Mouse (Mus musculus): ENCODE data around the gene Cxcl16. TPM values are rescaled to one million over a fixed set of nuclear protein-coding genes. Genes with fewer than 3 reads are reported as not detected.
A peak's percentile ranks its signal among the peaks of the same experiment; 100 is the strongest.

Gene Cxcl16
- polyA plus RNA-seq, 1 experiment = 92.8 TPM

DNA sequence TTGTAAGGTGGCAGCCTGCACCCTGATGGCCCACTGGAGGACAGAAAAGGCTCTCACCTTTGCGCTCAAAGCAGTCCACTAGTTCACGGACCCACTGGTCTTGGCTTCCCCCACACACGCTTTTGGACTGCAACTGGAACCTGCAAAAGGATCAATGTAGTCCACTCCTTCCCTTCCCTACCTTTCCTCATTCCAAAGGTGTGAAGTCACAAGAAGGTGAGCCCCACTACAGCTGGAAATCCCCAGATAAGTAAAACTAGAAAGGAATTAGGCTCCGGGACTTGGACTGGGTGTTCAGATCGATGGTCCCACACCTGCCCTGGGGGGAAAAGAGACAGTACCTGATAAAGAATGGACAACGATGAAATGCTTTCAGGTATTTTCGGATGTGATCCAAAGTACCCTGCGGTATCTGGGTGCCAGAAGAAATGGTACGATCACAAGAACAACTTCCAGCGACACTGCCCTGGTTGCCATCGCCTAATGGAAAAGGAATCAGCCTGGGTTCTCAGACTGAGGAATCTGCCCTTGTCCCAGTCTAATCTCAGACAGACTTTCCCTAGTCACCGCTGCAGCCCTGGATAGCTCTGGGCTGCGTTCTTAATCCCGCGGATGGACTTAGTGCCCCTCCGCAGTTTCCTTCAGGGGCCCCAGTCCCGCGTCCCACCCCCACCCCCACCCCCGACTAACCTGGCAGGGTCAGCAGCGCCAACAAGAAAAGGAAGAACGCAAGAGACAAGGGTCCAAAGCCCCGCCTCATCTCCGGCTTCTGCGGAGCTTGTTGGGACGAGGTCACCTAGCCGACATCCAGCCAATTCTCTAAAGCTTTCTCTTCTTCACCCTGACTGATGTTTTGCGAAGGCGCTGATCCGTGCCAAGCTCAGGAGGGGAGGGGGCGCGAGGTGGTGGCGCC lies 840 bp downstream of the Cxcl16 start, which contains the start of gene Zmynd15:
Zmynd15 (plus strand) TSS at position 746 of the 913 bp plus-strand sequence.
- 27% methylated on average over 32 of the region's 32 CpGs for WGBS
- no peak for DNase-seq
- H3K36me3 ChIP-seq (ENCODE audit: control insufficient read depth, insufficient read depth, low read length) = no peaks in the 10 kb centered on the region
- peaks cover 7% of the 10 kb centered on the region; the same call in 1 of the 2 replicates for H3K27me3 ChIP-seq (ENCODE audit: control insufficient read depth, insufficient read depth, low read length)
- peak within 1 kb of the TSS; percentile 27 for H3K4me3 ChIP-seq (ENCODE audit: control insufficient read depth, insufficient read depth, low read length)
- TF ChIP-seq CTCF (IDR thresholded peaks at IDR 0.05; ENCODE audit: borderline replicate concordance, control insufficient read depth, extremely low read depth, insufficient read depth, low read length, poor library complexity) (no peak), POLR2A (IDR thresholded peaks at IDR 0.05; ENCODE audit: control insufficient read depth, extremely low read depth, insufficient read depth, low read length, poor library complexity) (no peak)
- peaks cover 5% of the 10 kb centered on the region; the same call in 1 of the 2 replicates for H3K4me1 ChIP-seq (replicated peaks; ENCODE audit: control insufficient read depth, insufficient read depth, low read length)
- peak within 1 kb of the TSS; percentile 15; the same call in 1 of the 2 replicates for H3K27ac ChIP-seq (ENCODE audit: control insufficient read depth, insufficient read depth, low read length)

GRCm38 (mm10) chr11:70453261-70454044 lies 6.3 kb downstream of the Cxcl16 start:
- Histone ChIP-seq H3K27me3 (ENCODE audit: control insufficient read depth, insufficient read depth, low read length) (no peaks in the 10 kb centered on the region; the same call in 1 of the 2 replicates), H3K4me1 (replicated peaks; ENCODE audit: control insufficient read depth, insufficient read depth, low read length) (peaks cover 5% of the 10 kb centered on the region), H3K27ac (ENCODE audit: control insufficient read depth, insufficient read depth, low read length) (no peak overlapping the region), H3K4me3 (ENCODE audit: control insufficient read depth, insufficient read depth, low read length) (no peak overlapping the region), H3K36me3 (ENCODE audit: control insufficient read depth, insufficient read depth, low read length) (no peaks in the 10 kb centered on the region)
- 58% methylated on average over 9 of the region's 9 CpGs for WGBS
- no peak for DNase-seq
- TF ChIP-seq POLR2A (IDR thresholded peaks at IDR 0.05; ENCODE audit: control insufficient read depth, extremely low read depth, insufficient read depth, low read length, poor library complexity) (no peak), CTCF (IDR thresholded peaks at IDR 0.05; ENCODE audit: borderline replicate concordance, control insufficient read depth, extremely low read depth, insufficient read depth, low read length, poor library complexity) (no peak)

GRCm38 (mm10) chr11:70451797-70452498 lies 7.8 kb downstream of the Cxcl16 start, which contains the start of gene Med11:
Gene Med11, plus strand, starts transcription at chr11:70451919.
- no peaks in the 10 kb centered on the region for H3K36me3 ChIP-seq (ENCODE audit: control insufficient read depth, insufficient read depth, low read length)
- H3K4me1 ChIP-seq (replicated peaks; ENCODE audit: control insufficient read depth, insufficient read depth, low read length) = peaks cover 8% of the 10 kb centered on the region
- H3K27me3 ChIP-seq (ENCODE audit: control insufficient read depth, insufficient read depth, low read length) = no peaks in the 10 kb centered on the region
- H3K4me3 ChIP-seq (ENCODE audit: control insufficient read depth, insufficient read depth, low read length) = peak within 1 kb of the TSS; percentile 82
- H3K27ac ChIP-seq (ENCODE audit: control insufficient read depth, insufficient read depth, low read length) = peak within 1 kb of the TSS; percentile 87
- peak; percentile 80 for TF ChIP-seq CTCF (IDR thresholded peaks at IDR 0.05; ENCODE audit: borderline replicate concordance, control insufficient read depth, extremely low read depth, insufficient read depth, low read length, poor library complexity)
- peak; percentile 68; the same call in 1 of the 2 replicates for TF ChIP-seq POLR2A (IDR thresholded peaks at IDR 0.05; ENCODE audit: control insufficient read depth, extremely low read depth, insufficient read depth, low read length, poor library complexity)
- WGBS = under 1% methylated on average over 45 of the region's 46 CpGs
- DNase-seq = peak; percentile 93

DNA sequence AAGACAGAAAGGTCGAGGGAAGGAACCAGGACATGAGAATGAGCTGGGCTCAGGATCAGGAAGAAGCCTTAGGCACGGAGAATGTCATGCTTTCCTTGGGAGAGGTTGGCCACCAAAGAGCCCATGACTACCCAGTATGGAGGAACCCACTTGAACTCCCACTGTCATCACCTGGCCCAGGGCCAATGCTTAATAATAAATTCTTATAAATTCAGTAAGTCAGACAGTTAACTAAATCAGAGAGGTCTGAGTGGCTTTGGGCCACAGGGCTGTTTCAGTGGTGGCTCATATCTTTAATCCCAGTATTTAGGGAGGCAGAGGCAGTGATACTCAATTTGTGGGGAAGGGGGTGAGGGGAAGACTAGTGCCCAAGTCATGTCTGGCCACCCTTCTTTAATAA lies 8.9 kb downstream of the Cxcl16 start:
- Histone ChIP-seq H3K4me1 (replicated peaks; ENCODE audit: control insufficient read depth, insufficient read depth, low read length) (peaks cover 8% of the 10 kb centered on the region), H3K4me3 (ENCODE audit: control insufficient read depth, insufficient read depth, low read length) (no peak overlapping the region), H3K36me3 (ENCODE audit: control insufficient read depth, insufficient read depth, low read length) (no peaks in the 10 kb centered on the region), H3K27ac (ENCODE audit: control insufficient read depth, insufficient read depth, low read length) (no peak overlapping the region), H3K27me3 (ENCODE audit: control insufficient read depth, insufficient read depth, low read length) (no peaks in the 10 kb centered on the region)
- 88% methylated on average over 2 of the region's 2 CpGs for WGBS
- no peak for TF ChIP-seq CTCF (IDR thresholded peaks at IDR 0.05; ENCODE audit: borderline replicate concordance, control insufficient read depth, extremely low read depth, insufficient read depth, low read length, poor library complexity)
- no peak for TF ChIP-seq POLR2A (IDR thresholded peaks at IDR 0.05; ENCODE audit: control insufficient read depth, extremely low read depth, insufficient read depth, low read length, poor library complexity)
- no peak for DNase-seq

DNA sequence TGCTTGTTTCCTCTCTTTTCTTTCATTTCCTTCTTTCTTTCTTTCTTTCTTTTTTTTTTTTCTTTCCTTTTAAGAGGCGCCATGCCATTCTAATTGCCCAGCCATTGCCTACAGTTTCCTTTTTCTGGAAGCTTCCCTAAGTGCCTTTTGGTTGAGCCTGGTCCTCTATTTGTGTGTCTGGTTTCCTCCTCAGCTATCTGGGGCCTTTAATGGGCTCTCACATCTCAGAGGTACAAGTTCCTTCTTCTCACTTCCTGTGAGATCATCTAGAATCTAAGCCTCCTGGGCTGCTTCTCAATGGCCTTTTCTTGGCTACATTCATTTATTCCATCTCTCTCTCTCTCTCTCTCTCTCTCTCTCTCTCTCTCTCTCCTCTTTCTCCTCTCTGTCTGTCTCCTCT lies 12.4 kb downstream of the Cxcl16 start:
- H3K4me3 ChIP-seq (ENCODE audit: control insufficient read depth, insufficient read depth, low read length) = no peak overlapping the region
- H3K4me1 ChIP-seq (replicated peaks; ENCODE audit: control insufficient read depth, insufficient read depth, low read length) = peaks cover 3% of the 10 kb centered on the region; the same call in 1 of the 2 replicates
- no peak for DNase-seq
- H3K36me3 ChIP-seq (ENCODE audit: control insufficient read depth, insufficient read depth, low read length) = no peaks in the 10 kb centered on the region
- H3K27me3 ChIP-seq (ENCODE audit: control insufficient read depth, insufficient read depth, low read length) = no peaks in the 10 kb centered on the region
- TF ChIP-seq POLR2A (IDR thresholded peaks at IDR 0.05; ENCODE audit: control insufficient read depth, extremely low read depth, insufficient read depth, low read length, poor library complexity) (no peak), CTCF (IDR thresholded peaks at IDR 0.05; ENCODE audit: borderline replicate concordance, control insufficient read depth, extremely low read depth, insufficient read depth, low read length, poor library complexity) (no peak)
- WGBS = 26% methylated on average over 1 of the region's 1 CpGs
- no peak overlapping the region for H3K27ac ChIP-seq (ENCODE audit: control insufficient read depth, insufficient read depth, low read length)

Measured in thymus, adult 2 months (tissue).